Mouse (Mus musculus) CD4-positive, CD25-positive, alpha-beta regulatory T cell, adult 4 months (primary cell): ENCODE results near the gene Hpf1. TPM values are rescaled to one million over a fixed set of nuclear protein-coding genes. Genes with fewer than 3 reads are reported as not detected.

ENCODE experiments used
- ATAC-seq: one replicate; pipeline ENCODE4 v1.8.0; 2017
- polyA plus RNA-seq, 2 experiments: library from polyadenylated mRNA; unstranded; fragments of 100-300 nt; shearing (Covaris generic); gene quantifications; one replicate each; pipeline ENCODE4 v1.2.1; 2017

The Hpf1 gene
- polyA plus RNA-seq, 2 experiments from 2014 or later: 45.2 to 48.8 TPM

- no peak for ATAC-seq
Measured at GRCm38 (mm10) chr8:60900147-60900546, 9.9 kb downstream of the Hpf1 start.

GRCm38 (mm10) chr8:60912081-60912480 lies 21.9 kb downstream of the Hpf1 start:
- no peak for ATAC-seq

- ATAC-seq: no peak
Measured at GRCm38 (mm10) chr8:60912554-60912953, 22.3 kb downstream of the Hpf1 start.

GRCm38 (mm10) chr8:60919069-60919468 lies 28.9 kb downstream of the Hpf1 start:
- ATAC-seq: no peak

- ATAC-seq: no peak
Measured at GRCm38 (mm10) chr8:60920176-60920575, 30.0 kb downstream of the Hpf1 start.

- ATAC-seq: no peak
Measured at GRCm38 (mm10) chr8:60933617-60934016, 43.4 kb downstream of the Hpf1 start.

- no peak for ATAC-seq
Measured at GRCm38 (mm10) chr8:60938717-60939424, 48.7 kb downstream of the Hpf1 start.

- ATAC-seq: no peak
Measured at GRCm38 (mm10) chr8:60942867-60943266, 52.6 kb downstream of the Hpf1 start.

GRCm38 (mm10) chr8:60947503-60947902 lies 57.3 kb downstream of the Hpf1 start:
- no peak for ATAC-seq

- ATAC-seq: no peak
Measured at GRCm38 (mm10) chr8:60949859-60950258, 59.6 kb downstream of the Hpf1 start.

- no peak for ATAC-seq
Measured at GRCm38 (mm10) chr8:60951271-60951670, 61.1 kb downstream of the Hpf1 start.

- ATAC-seq: no peak
Measured at GRCm38 (mm10) chr8:60951757-60952156, 61.5 kb downstream of the Hpf1 start.

GRCm38 (mm10) chr8:60952803-60953202 lies 62.6 kb downstream of the Hpf1 start:
- no peak for ATAC-seq

GRCm38 (mm10) chr8:60954281-60955014 lies 64.2 kb downstream of the Hpf1 start:
- ATAC-seq: peak; percentile 77

- no peak for ATAC-seq
Measured at GRCm38 (mm10) chr8:60956847-60957246, 66.6 kb downstream of the Hpf1 start.

Other genes with a start within 250 kb of the Hpf1 start
- 10 to 100 TPM; 19.0 to 22.3 TPM for gene Clcn3, start 92.9 kb downstream of the Hpf1 start, polyA plus RNA-seq
- 1 to 10 TPM; 7.4 to 9.5 TPM for gene Nek1, start 102.8 kb downstream of the Hpf1 start, polyA plus RNA-seq